Mouse (Mus musculus): ENCODE measurements around the gene Ccdc30.

Gene Ccdc30

GRCm38 (mm10) chr4:119415072-119415753 is at the start of gene Ccdc30:
TSS of gene Ccdc30 (minus strand) at chr4:119415521.
- in situ Hi-C loops (cut with MboI): no loop called here

- in situ Hi-C loops (cut with MboI): no loop called here
Measured at GRCm38 (mm10) chr4:119463756-119464419, 48.6 kb upstream of the Ccdc30 start.

- in situ Hi-C loops (cut with MboI): no loop called here
Measured at GRCm38 (mm10) chr4:119462858-119463755, 47.8 kb upstream of the Ccdc30 start.

- in situ Hi-C loops (cut with MboI): no loop called here
Measured at GRCm38 (mm10) chr4:119462457-119462856, 47.1 kb upstream of the Ccdc30 start.

- in situ Hi-C loops (cut with MboI): no loop called here
Measured at GRCm38 (mm10) chr4:119460728-119461141, 45.4 kb upstream of the Ccdc30 start.

- in situ Hi-C loops (cut with MboI): no loop called here
Measured at GRCm38 (mm10) chr4:119460296-119460695, 45.0 kb upstream of the Ccdc30 start.

GRCm38 (mm10) chr4:119453533-119453932 is 38.2 kb upstream of the Ccdc30 start:
- in situ Hi-C loops (cut with MboI): no loop called here

GRCm38 (mm10) chr4:119453128-119453527 is 37.8 kb upstream of the Ccdc30 start:
- in situ Hi-C loops (cut with MboI): no loop called here

- in situ Hi-C loops (cut with MboI): no loop called here
Measured at GRCm38 (mm10) chr4:119450436-119450835, 35.1 kb upstream of the Ccdc30 start.

- in situ Hi-C loops (cut with MboI): no loop called here
Measured at GRCm38 (mm10) chr4:119447786-119448185, 32.5 kb upstream of the Ccdc30 start.

GRCm38 (mm10) chr4:119447261-119447660 is 31.9 kb upstream of the Ccdc30 start:
- in situ Hi-C loops (cut with MboI): no loop called here

- in situ Hi-C loops (cut with MboI): no loop called here
Measured at GRCm38 (mm10) chr4:119442539-119442938, 27.2 kb upstream of the Ccdc30 start.

GRCm38 (mm10) chr4:119441836-119442235 is 26.5 kb upstream of the Ccdc30 start:
- in situ Hi-C loops (cut with MboI): no loop called here

GRCm38 (mm10) chr4:119437936-119438335 is 22.6 kb upstream of the Ccdc30 start:
- in situ Hi-C loops (cut with MboI): no loop called here

GRCm38 (mm10) chr4:119430678-119431077 is 15.4 kb upstream of the Ccdc30 start:
- in situ Hi-C loops (cut with MboI): no loop called here

- in situ Hi-C loops (cut with MboI): no loop called here
Measured at GRCm38 (mm10) chr4:119427680-119428079, 12.4 kb upstream of the Ccdc30 start.

GRCm38 (mm10) chr4:119425601-119426000 is 10.3 kb upstream of the Ccdc30 start:
- in situ Hi-C loops (cut with MboI): no loop called here

GRCm38 (mm10) chr4:119425077-119425476 is 9.8 kb upstream of the Ccdc30 start:
- in situ Hi-C loops (cut with MboI): no loop called here

- in situ Hi-C loops (cut with MboI): no loop called here
Measured at GRCm38 (mm10) chr4:119422294-119422964, 7.1 kb upstream of the Ccdc30 start, which contains the start of the genes Ppcs and Zmynd12. TSS of gene Ppcs (minus strand) at chr4:119422420. TSS of gene Zmynd12 (plus strand) at chr4:119422814.

GRCm38 (mm10) chr4:119421921-119422293 is 6.6 kb upstream of the Ccdc30 start:
- in situ Hi-C loops (cut with MboI): no loop called here

GRCm38 (mm10) chr4:119421191-119421590 is 5.9 kb upstream of the Ccdc30 start:
- in situ Hi-C loops (cut with MboI): no loop called here

GRCm38 (mm10) chr4:119417894-119418293 is 2.6 kb upstream of the Ccdc30 start:
- in situ Hi-C loops (cut with MboI): no loop called here

Measured in mature B cell (primary cell).